Mouse (Mus musculus): ENCODE data around the gene Mup13. TPM values are rescaled to one million over a fixed set of nuclear protein-coding genes. Genes with fewer than 3 reads are reported as not detected.
"Not testable (repeated sequence)": the region's sequence is repeated elsewhere in the genome, so short reads cannot be mapped to it uniquely, and the experiment has no call there.

Mup13 gene
- total RNA-seq (2021): not detected in 2 replicates
- long read RNA-seq, experiment 1: 0 reads
- long read RNA-seq, experiment 2: 0 reads

DNA sequence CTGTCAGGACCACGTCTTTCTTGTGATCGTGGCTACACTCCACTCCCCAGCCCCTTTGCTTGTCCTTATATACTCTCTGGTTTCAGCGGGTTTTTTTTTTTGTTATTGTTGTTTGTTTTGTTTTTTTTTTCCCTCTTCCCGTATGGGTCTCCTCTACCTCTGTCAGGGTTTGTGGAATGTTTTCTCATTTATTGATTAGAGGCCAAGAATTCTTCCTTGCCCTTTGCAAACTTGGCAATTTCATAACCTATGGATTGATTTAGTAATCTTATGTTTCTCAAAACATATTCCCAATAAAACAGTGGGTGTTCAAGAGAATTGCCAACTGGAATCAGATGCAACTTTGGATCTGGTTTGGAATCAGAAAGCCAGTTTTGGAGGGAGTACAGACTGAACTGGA, at the start of gene Mup13:
Gene Mup13, minus strand, starts transcription at position 101 of the 400 bp plus-strand sequence.
- not testable (repeated sequence) for DNase-seq

Other genes starting within 250 kb of the Mup13 start
- not detected in 2 replicates for gene Mup14, start 75.7 kb upstream of the Mup13 start, total RNA-seq (2021)
- not detected in 2 replicates for gene Mup15, start 211.5 kb upstream of the Mup13 start, total RNA-seq (2021)

All from adrenal gland, postnatal 14 days (tissue).